Comparison of ENCODE assay signal across 13 mouse cellular contexts in the genomic region with DNA sequence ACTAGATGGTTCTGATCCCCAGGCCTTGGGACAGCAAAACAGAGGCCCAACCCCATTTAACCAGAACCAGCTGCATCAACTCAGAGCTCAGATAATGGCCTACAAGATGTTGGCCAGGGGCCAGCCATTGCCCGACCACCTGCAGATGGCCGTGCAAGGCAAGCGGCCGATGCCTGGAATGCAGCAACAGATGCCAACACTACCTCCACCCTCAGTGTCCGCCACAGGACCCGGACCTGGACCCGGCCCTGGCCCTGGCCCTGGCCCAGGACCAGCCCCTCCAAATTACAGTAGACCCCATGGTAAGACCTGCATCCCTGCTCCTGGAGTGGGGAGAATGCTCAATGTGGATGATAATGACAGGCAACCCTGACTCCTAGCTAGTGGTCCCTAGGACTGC. TPM values are rescaled to one million over a fixed set of nuclear protein-coding genes. Genes with fewer than 3 reads are reported as not detected.
DNase-seq lines count a peak whose midpoint lies in the region; ATAC-seq and TF ChIP-seq lines count a peak whose summit lies in the region.
"Had no signal": no experiment of that assay in that cellular context is flagged by ENCODE, and none has a peak within 500 bp of the region (broad histone marks: within the 10 kb centered on the region; RNA-seq: fewer than 3 reads in every experiment).

No protein-coding gene starts in this region.

- DNase-seq in embryo, embryonic 11 days: peak; percentile 7
- no peak for DNase-seq in embryo, embryonic 9.5 days (ENCODE audit: extremely low spot score)
- DNase-seq in hindbrain, postnatal 0 days (ENCODE audit: low spot score): peak; percentile 29
- no peak for DNase-seq in hindbrain, embryonic 10.5 days (ENCODE audit: low spot score)
- DNase-seq in adrenal gland, adult 8-10 months: no peak
- DNase-seq: B cell, adult 2 months; kidney, postnatal 4 days had no signal

- no peak overlapping the region for H3K4me3 ChIP-seq in hindbrain, postnatal 0 days (ENCODE audit: low read length)
- no peak overlapping the region for H3K4me3 ChIP-seq in hindbrain, embryonic 10.5 days
- H3K4me3 ChIP-seq in neural tube, embryonic 14.5 days (ENCODE audit: low read depth, low read length): no peak overlapping the region
- H3K4me3 ChIP-seq in neural tube, embryonic 15.5 days (replicated peaks): no peak overlapping the region
- no peak overlapping the region for H3K4me3 ChIP-seq in limb, embryonic 15.5 days
- H3K4me3 ChIP-seq: embryonic facial prominence, embryonic 15.5 days; left cerebral cortex, adult 2 months had no signal

- peak; percentile 8; the same call in 1 of the 2 replicates for ATAC-seq in hindbrain, postnatal 0 days
- 0 out of 2 replicates have a peak, but pooled peaks have one; percentile 23 for ATAC-seq in neural tube, embryonic 14.5 days (ENCODE audit: low read depth)
- ATAC-seq in neural tube, embryonic 15.5 days (ENCODE audit: low FRiP score): no peak
- peak; percentile 41; the same call in 1 of the 2 replicates for ATAC-seq in limb, embryonic 15.5 days (ENCODE audit: insufficient number of reproducible peaks, low FRiP score, low TSS enrichment, low read depth)

- 39% methylated on average over 7 of the region's 7 CpGs for WGBS in hindbrain, postnatal 0 days
- 88% methylated on average over 7 of the region's 7 CpGs for WGBS in hindbrain, embryonic 10.5 days
- 66% methylated on average over 7 of the region's 7 CpGs for WGBS in neural tube, embryonic 14.5 days
- WGBS in neural tube, embryonic 15.5 days: 45% methylated on average over 7 of the region's 7 CpGs
- WGBS in limb, embryonic 15.5 days: 30% methylated on average over 7 of the region's 7 CpGs

- H3K4me2 ChIP-seq in hindbrain, postnatal 0 days (ENCODE audit: low read depth, low read length): no peak overlapping the region
- H3K4me2 ChIP-seq in neural tube, embryonic 14.5 days (ENCODE audit: low read depth, low read length): no peak overlapping the region
- no peak overlapping the region for H3K4me2 ChIP-seq in neural tube, embryonic 15.5 days
- no peak overlapping the region for H3K4me2 ChIP-seq in limb, embryonic 15.5 days
- H3K4me2 ChIP-seq: embryonic facial prominence, embryonic 15.5 days had no signal

- H3K27ac ChIP-seq in hindbrain, postnatal 0 days: no peak overlapping the region; the same call in 1 of the 2 replicates
- no peak overlapping the region for H3K27ac ChIP-seq in hindbrain, embryonic 10.5 days
- no peak overlapping the region for H3K27ac ChIP-seq in neural tube, embryonic 14.5 days (ENCODE audit: low read depth, low read length)
- no peak overlapping the region for H3K27ac ChIP-seq in neural tube, embryonic 15.5 days (replicated peaks)
- no peak overlapping the region for H3K27ac ChIP-seq in limb, embryonic 15.5 days
- H3K27ac ChIP-seq: embryonic facial prominence, embryonic 15.5 days; left cerebral cortex, adult 2 months had no signal

- H3K27me3 ChIP-seq in hindbrain, postnatal 0 days (ENCODE audit: insufficient read depth, low read length): no peaks in the 10 kb centered on the region
- H3K27me3 ChIP-seq in hindbrain, embryonic 10.5 days (ENCODE audit: insufficient read depth, poor library complexity, severe bottlenecking): no peaks in the 10 kb centered on the region
- H3K27me3 ChIP-seq in neural tube, embryonic 14.5 days (ENCODE audit: control insufficient read depth, insufficient read depth, low read length): no peaks in the 10 kb centered on the region
- H3K27me3 ChIP-seq in neural tube, embryonic 15.5 days (replicated peaks): no peaks in the 10 kb centered on the region
- no peaks in the 10 kb centered on the region for H3K27me3 ChIP-seq in limb, embryonic 15.5 days
- H3K27me3 ChIP-seq: embryonic facial prominence, embryonic 15.5 days had no signal

- no peak overlapping the region for H3K9ac ChIP-seq in hindbrain, postnatal 0 days (replicated peaks; ENCODE audit: low read length)
- H3K9ac ChIP-seq in neural tube, embryonic 14.5 days (replicated peaks; ENCODE audit: low read depth, low read length): no peak overlapping the region
- H3K9ac ChIP-seq in neural tube, embryonic 15.5 days (replicated peaks): no peak overlapping the region
- no peak overlapping the region for H3K9ac ChIP-seq in limb, embryonic 15.5 days
- H3K9ac ChIP-seq: embryonic facial prominence, embryonic 15.5 days had no signal

- no peak for TF ChIP-seq CTCF in hindbrain, postnatal 0 days (IDR thresholded peaks at IDR 0.05; ENCODE audit: low read depth)

- H3K4me1 ChIP-seq in hindbrain, postnatal 0 days (ENCODE audit: insufficient read depth, low read length): no peaks in the 10 kb centered on the region
- no peaks in the 10 kb centered on the region for H3K4me1 ChIP-seq in hindbrain, embryonic 10.5 days (replicated peaks)
- H3K4me1 ChIP-seq in neural tube, embryonic 14.5 days (ENCODE audit: control insufficient read depth, insufficient read depth, low read length): 0 out of 2 replicates have a peak, but pooled peaks cover 3% of the 10 kb centered on the region
- H3K4me1 ChIP-seq in neural tube, embryonic 15.5 days: peaks cover 10% of the 10 kb centered on the region; the same call in 1 of the 2 replicates
- H3K4me1 ChIP-seq in limb, embryonic 15.5 days: peaks cover 6% of the 10 kb centered on the region
- H3K4me1 ChIP-seq: embryonic facial prominence, embryonic 15.5 days had no signal

- no peaks in the 10 kb centered on the region for H3K9me3 ChIP-seq in hindbrain, postnatal 0 days (ENCODE audit: low read length)
- H3K9me3 ChIP-seq in hindbrain, embryonic 10.5 days: no peaks in the 10 kb centered on the region
- no peaks in the 10 kb centered on the region for H3K9me3 ChIP-seq in neural tube, embryonic 14.5 days (ENCODE audit: control insufficient read depth, low read length)
- no peaks in the 10 kb centered on the region for H3K9me3 ChIP-seq in neural tube, embryonic 15.5 days (replicated peaks)
- no peaks in the 10 kb centered on the region for H3K9me3 ChIP-seq in limb, embryonic 15.5 days
- H3K9me3 ChIP-seq: embryonic facial prominence, embryonic 15.5 days; G1E had no signal

- peaks cover 66% of the 10 kb centered on the region for H3K36me3 ChIP-seq in hindbrain, postnatal 0 days (ENCODE audit: insufficient read depth, low read length)
- H3K36me3 ChIP-seq in hindbrain, embryonic 10.5 days: peaks cover 94% of the 10 kb centered on the region
- H3K36me3 ChIP-seq in neural tube, embryonic 14.5 days (ENCODE audit: control insufficient read depth, insufficient read depth, low read length): peaks cover 72% of the 10 kb centered on the region
- peaks cover 81% of the 10 kb centered on the region for H3K36me3 ChIP-seq in neural tube, embryonic 15.5 days
- H3K36me3 ChIP-seq in limb, embryonic 15.5 days: peaks cover 80% of the 10 kb centered on the region

RNA-seq across cellular contexts. Expression of gene Smarca4, which starts 19.7 kb away (rescaled TPM):
- 171 and 177 TPM in 2 replicates for total RNA-seq in hindbrain, postnatal 0 days (2014; rRNA removed)
- 71.5 and 80.6 TPM in 2 replicates for polyA plus RNA-seq in hindbrain, postnatal 0 days (2015; fragmentation: Nextera tagmentation; extraction: Ambion mirVana)
- 153 and 173 TPM in 2 replicates for polyA plus RNA-seq in hindbrain, embryonic 10.5 days (2016; fragmentation: Nextera tagmentation; extraction: Ambion mirVana)
- polyA plus RNA-seq in neural tube, embryonic 14.5 days (2014; fragmentation: Nextera tagmentation; extraction: Ambion mirVana): 138 and 152 TPM in 2 replicates
- polyA plus RNA-seq in neural tube, embryonic 15.5 days (2015; fragmentation: Nextera tagmentation; extraction: Ambion mirVana): 110 and 111 TPM in 2 replicates
- 65.4 and 68.7 TPM in 2 replicates for polyA plus RNA-seq in limb, embryonic 15.5 days (2015; fragmentation: Nextera tagmentation; extraction: Ambion mirVana)
- 10 to 100 TPM; 78.6 to 92.0 (median 80.9) TPM for total RNA-seq in adrenal gland, adult 8-10 months (2022)

RNA-seq across cellular contexts. Expression of gene Yipf2, which starts 43.0 kb away (rescaled TPM):
- total RNA-seq in hindbrain, postnatal 0 days (2014; rRNA removed): 18.6 and 25.5 TPM in 2 replicates
- polyA plus RNA-seq in hindbrain, postnatal 0 days (2015; fragmentation: Nextera tagmentation; extraction: Ambion mirVana): 18.4 and 19.3 TPM in 2 replicates
- 21.5 and 23.7 TPM in 2 replicates for polyA plus RNA-seq in hindbrain, embryonic 10.5 days (2016; fragmentation: Nextera tagmentation; extraction: Ambion mirVana)
- polyA plus RNA-seq in neural tube, embryonic 14.5 days (2014; fragmentation: Nextera tagmentation; extraction: Ambion mirVana): 20.3 and 21.8 TPM in 2 replicates
- polyA plus RNA-seq in neural tube, embryonic 15.5 days (2015; fragmentation: Nextera tagmentation; extraction: Ambion mirVana): 24.5 and 27.0 TPM in 2 replicates
- 23.3 and 23.6 TPM in 2 replicates for polyA plus RNA-seq in limb, embryonic 15.5 days (2015; fragmentation: Nextera tagmentation; extraction: Ambion mirVana)
- total RNA-seq in adrenal gland, adult 8-10 months (2022): 10 to 100 TPM; 33.2 to 52.0 (median 44.1) TPM

RNA-seq across cellular contexts. Expression of gene Timm29, which starts 43.1 kb away (rescaled TPM):
- 63.3 and 66.8 TPM in 2 replicates for total RNA-seq in hindbrain, postnatal 0 days (2014; rRNA removed)
- polyA plus RNA-seq in hindbrain, postnatal 0 days (2015; fragmentation: Nextera tagmentation; extraction: Ambion mirVana): 49.4 and 51.5 TPM in 2 replicates
- polyA plus RNA-seq in hindbrain, embryonic 10.5 days (2016; fragmentation: Nextera tagmentation; extraction: Ambion mirVana): 33.8 and 38.4 TPM in 2 replicates
- polyA plus RNA-seq in neural tube, embryonic 14.5 days (2014; fragmentation: Nextera tagmentation; extraction: Ambion mirVana): 73.0 and 77.5 TPM in 2 replicates
- 51.1 and 54.4 TPM in 2 replicates for polyA plus RNA-seq in neural tube, embryonic 15.5 days (2015; fragmentation: Nextera tagmentation; extraction: Ambion mirVana)
- 28.3 and 31.4 TPM in 2 replicates for polyA plus RNA-seq in limb, embryonic 15.5 days (2015; fragmentation: Nextera tagmentation; extraction: Ambion mirVana)
- total RNA-seq in adrenal gland, adult 8-10 months (2022): 10 to 100 TPM; 61.4 to 80.6 (median 69.3) TPM

Comparison
In these comparisons a context has a peak if more than half of its experiments do, and no peak if none do; other contexts are left out.
1. DNase-seq: peak in embryo, embryonic 11 days (single experiment) and hindbrain, postnatal 0 days (single experiment); none in embryo, embryonic 9.5 days (single experiment), hindbrain, embryonic 10.5 days (single experiment) and adrenal gland, adult 8-10 months (single experiment).